Mouse (Mus musculus) ES-E14 (cell line): ENCODE results near the gene Npas3.

ENCODE experiments used
- CHD2 ChIP-seq: IDR thresholded peaks from 2 replicates; pipeline ENCODE4 v1.6.1; 2014; ENCODE audit warnings: mild to moderate bottlenecking, low read depth, low read length, inconsistent platforms
- ZNF384 ChIP-seq: IDR thresholded peaks from 2 replicates; pipeline ENCODE4 v1.6.1; 2012; ENCODE audit warnings: low read depth, low read length, inconsistent platforms

GRCm38 (mm10) chr12:53621271-53621670, 372.8 kb downstream of the Npas3 start:
- no peak for TF ChIP-seq ZNF384
- TF ChIP-seq CHD2: no peak
